9 mouse cellular contexts compared by ENCODE assay signal in genomic region chr1:134195571-134195970, GRCm38 (mm10). TPM values are rescaled to one million over a fixed set of nuclear protein-coding genes. Genes with fewer than 3 reads are reported as not detected.
A peak's percentile ranks its signal among the peaks of the same experiment; 100 is the strongest.
DNase-seq lines count a peak whose midpoint lies in the region; ATAC-seq and TF ChIP-seq lines count a peak whose summit lies in the region.
"Had no signal": no experiment of that assay in that cellular context is flagged by ENCODE, and none has a peak within 500 bp of the region (broad histone marks: within the 10 kb centered on the region; RNA-seq: fewer than 3 reads in every experiment).

No protein-coding gene starts in this region.

- peaks cover 15% of the 10 kb centered on the region; the same call in 1 of the 2 replicates for H3K27me3 ChIP-seq in heart, embryonic 10.5 days (ENCODE audit: insufficient read depth, poor library complexity, severe bottlenecking)
- H3K27me3 ChIP-seq in intestine, embryonic 15.5 days (replicated peaks): no peaks in the 10 kb centered on the region
- H3K27me3 ChIP-seq in testis, adult 2 months (ENCODE audit: control insufficient read depth, insufficient read depth, low read length): no peaks in the 10 kb centered on the region
- H3K27me3 ChIP-seq in hindbrain, embryonic 16.5 days (replicated peaks; ENCODE audit: control insufficient read depth, insufficient read depth, low read length): no peaks in the 10 kb centered on the region

- H3K4me2 ChIP-seq in intestine, embryonic 15.5 days (replicated peaks): no peak overlapping the region; the same call in 1 of the 2 replicates
- H3K4me2 ChIP-seq in hindbrain, embryonic 16.5 days (ENCODE audit: low read length): no peak overlapping the region

- no peak for DNase-seq in heart, embryonic 10.5 days (ENCODE audit: low spot score)
- DNase-seq in heart, adult 9 months (ENCODE audit: low spot score in 2 of 2): no peak
- peak; percentile 51 for DNase-seq in retina, postnatal 1 day
- no peak for DNase-seq in retina, embryonic 14.5 days (ENCODE audit: low spot score)
- DNase-seq in frontal cortex, postnatal 25 days (ENCODE audit: low spot score in 2 of 2): no peak
- DNase-seq: thymus, postnatal 36 days had no signal

- no peak overlapping the region for H3K4me3 ChIP-seq in heart, embryonic 10.5 days
- H3K4me3 ChIP-seq in intestine, embryonic 15.5 days (replicated peaks): no peak overlapping the region
- H3K4me3 ChIP-seq in testis, adult 2 months (ENCODE audit: control insufficient read depth, low read depth, low read length): no peak overlapping the region
- no peak overlapping the region for H3K4me3 ChIP-seq in hindbrain, embryonic 16.5 days (ENCODE audit: low read length)

- H3K9me3 ChIP-seq in heart, embryonic 10.5 days: no peaks in the 10 kb centered on the region
- no peaks in the 10 kb centered on the region for H3K9me3 ChIP-seq in intestine, embryonic 15.5 days
- no peaks in the 10 kb centered on the region for H3K9me3 ChIP-seq in hindbrain, embryonic 16.5 days (ENCODE audit: control insufficient read depth, low read length)

- peak; percentile 13; the same call in 1 of the 2 replicates for ATAC-seq in intestine, embryonic 15.5 days
- ATAC-seq in hindbrain, embryonic 16.5 days: no peak

- no peaks in the 10 kb centered on the region for H3K36me3 ChIP-seq in heart, embryonic 10.5 days
- H3K36me3 ChIP-seq in intestine, embryonic 15.5 days: no peaks in the 10 kb centered on the region
- H3K36me3 ChIP-seq in testis, adult 2 months (ENCODE audit: control insufficient read depth, insufficient read depth, low read length): no peaks in the 10 kb centered on the region
- no peaks in the 10 kb centered on the region for H3K36me3 ChIP-seq in hindbrain, embryonic 16.5 days (ENCODE audit: control insufficient read depth, insufficient read depth, low read length)

- peaks cover 59% of the 10 kb centered on the region for H3K4me1 ChIP-seq in heart, embryonic 10.5 days
- H3K4me1 ChIP-seq in intestine, embryonic 15.5 days (replicated peaks): peaks cover 22% of the 10 kb centered on the region
- H3K4me1 ChIP-seq in testis, adult 2 months (ENCODE audit: control insufficient read depth, insufficient read depth, low read length): no peaks in the 10 kb centered on the region
- H3K4me1 ChIP-seq in hindbrain, embryonic 16.5 days (ENCODE audit: control insufficient read depth, insufficient read depth, low read depth, low read length): no peaks in the 10 kb centered on the region

- no peak overlapping the region for H3K9ac ChIP-seq in intestine, embryonic 15.5 days
- no peak overlapping the region for H3K9ac ChIP-seq in hindbrain, embryonic 16.5 days (ENCODE audit: low read depth, low read length)

- no peak for TF ChIP-seq POLR2A in testis, adult 2 months (IDR thresholded peaks at IDR 0.05; ENCODE audit: control insufficient read depth, low read depth, low read length)

- WGBS in heart, embryonic 10.5 days: 17% methylated on average over 3 of the region's 3 CpGs
- 19% methylated on average over 3 of the region's 3 CpGs for WGBS in intestine, embryonic 15.5 days
- 34% methylated on average over 3 of the region's 3 CpGs for WGBS in hindbrain, embryonic 16.5 days

- no peak for TF ChIP-seq CTCF in testis, adult 2 months (IDR thresholded peaks at IDR 0.05; ENCODE audit: control insufficient read depth, insufficient read depth, insufficient replicate concordance, low read depth, low read length)

- H3K27ac ChIP-seq in heart, embryonic 10.5 days: peak overlapping the region; percentile 79
- peak overlapping the region; percentile 44; the same call in 1 of the 2 replicates for H3K27ac ChIP-seq in intestine, embryonic 15.5 days
- H3K27ac ChIP-seq in testis, adult 2 months (ENCODE audit: control insufficient read depth, insufficient read depth, low read depth, low read length): peak overlapping the region; percentile 16; the same call in 1 of the 2 replicates
- no peak overlapping the region for H3K27ac ChIP-seq in hindbrain, embryonic 16.5 days (ENCODE audit: low read depth, low read length)

RNA-seq across cellular contexts. Expression of gene Mybph, which starts 2.3 kb away (rescaled TPM):
- polyA plus RNA-seq in heart, embryonic 10.5 days (2016; fragmentation: Nextera tagmentation; extraction: Ambion mirVana): 0.33 and 0.43 TPM in 2 replicates
- polyA plus RNA-seq in intestine, embryonic 15.5 days (2015; fragmentation: Nextera tagmentation; extraction: Ambion mirVana): 0.15 and 0.52 TPM in 2 replicates
- polyA plus RNA-seq in testis, adult 2 months (2012; rRNA removed): 0.16 and 0.20 TPM in 2 replicates
- polyA plus RNA-seq in hindbrain, embryonic 16.5 days (2015; fragmentation: Nextera tagmentation; extraction: Ambion mirVana): 0.09 and 3.2 TPM in 2 replicates

RNA-seq across cellular contexts. Expression of gene Chil1, which starts 13.6 kb away (rescaled TPM):
- polyA plus RNA-seq in heart, embryonic 10.5 days (2016; fragmentation: Nextera tagmentation; extraction: Ambion mirVana): 0.87 and 1.1 TPM in 2 replicates
- 0.44 and 0.58 TPM in 2 replicates for polyA plus RNA-seq in intestine, embryonic 15.5 days (2015; fragmentation: Nextera tagmentation; extraction: Ambion mirVana)
- polyA plus RNA-seq in testis, adult 2 months (2012; rRNA removed): 0.05 TPM in 1 of 2 replicates, not detected in the other
- 2.7 and 3.9 TPM in 2 replicates for polyA plus RNA-seq in hindbrain, embryonic 16.5 days (2015; fragmentation: Nextera tagmentation; extraction: Ambion mirVana)

RNA-seq across cellular contexts. Expression of gene Adora1, which starts 39.7 kb away (rescaled TPM):
- polyA plus RNA-seq in heart, embryonic 10.5 days (2016; fragmentation: Nextera tagmentation; extraction: Ambion mirVana): 8.0 and 8.1 TPM in 2 replicates
- 4.0 and 8.3 TPM in 2 replicates for polyA plus RNA-seq in intestine, embryonic 15.5 days (2015; fragmentation: Nextera tagmentation; extraction: Ambion mirVana)
- polyA plus RNA-seq in testis, adult 2 months (2012; rRNA removed): 19.4 and 28.0 TPM in 2 replicates
- polyA plus RNA-seq in hindbrain, embryonic 16.5 days (2015; fragmentation: Nextera tagmentation; extraction: Ambion mirVana): 29.8 and 35.9 TPM in 2 replicates
